Mouse (Mus musculus) cortical plate, adult 2 months (tissue): ENCODE measurements at regions not wholly inside any gene's neighbourhood (a gene's known extent, or its start where the extent isn't known, plus 50 kb on each side); places are given as distances from the start of the nearest gene placed in this dataset.

Experiments used
- CTCF ChIP-seq: fragments of 200-500 bp; IDR thresholded peaks from 2 replicates; pipeline ENCODE4 v1.5.1; 2011; ENCODE audit warnings: mild to moderate bottlenecking, control low read depth, low read length; ENCODE audit not compliant: insufficient read depth; ENCODE audit errors: extremely low read depth
- POLR2A ChIP-seq: fragments of 200-500 bp; IDR thresholded peaks from 2 replicates; pipeline ENCODE4 v1.6.1; 2011; ENCODE audit warnings: mild to moderate bottlenecking, low read length, control low read depth; ENCODE audit not compliant: insufficient read depth; ENCODE audit errors: extremely low read depth

DNA sequence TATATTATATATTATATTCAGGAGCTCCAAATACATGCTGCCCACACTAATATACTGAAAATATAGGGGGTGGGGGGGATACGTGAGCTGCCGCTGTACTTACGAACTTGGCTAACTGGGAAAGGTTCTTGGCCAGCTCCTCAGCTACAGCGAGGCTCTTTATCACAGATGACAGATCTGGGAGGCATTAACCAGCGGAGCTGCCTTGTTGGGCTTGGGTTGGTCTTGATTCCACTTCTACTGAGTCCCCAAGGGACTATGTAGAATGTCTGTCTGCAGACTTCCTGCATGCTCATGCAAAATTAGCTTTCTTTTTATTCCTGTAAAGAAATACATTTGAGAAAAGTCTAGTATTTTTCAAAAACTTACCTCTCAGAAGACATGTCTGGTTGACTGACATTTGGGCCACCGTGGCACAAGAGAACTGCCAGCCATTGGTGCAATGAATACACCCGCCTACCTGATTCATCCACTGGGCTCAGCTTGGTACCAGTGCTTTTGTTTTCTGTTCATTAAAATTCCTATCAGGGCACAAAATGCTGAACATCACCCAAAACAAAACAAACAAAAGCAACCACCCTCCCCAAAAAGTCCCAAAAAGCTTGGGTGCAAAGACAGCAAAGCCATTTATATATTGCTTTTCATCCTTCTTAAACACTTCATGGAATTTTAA is 253.2 kb downstream of the Spry2 start:
- TF ChIP-seq CTCF (no peak), POLR2A (no peak)
